ENCODE assay signal across 17 mouse cellular contexts in the genomic region with DNA sequence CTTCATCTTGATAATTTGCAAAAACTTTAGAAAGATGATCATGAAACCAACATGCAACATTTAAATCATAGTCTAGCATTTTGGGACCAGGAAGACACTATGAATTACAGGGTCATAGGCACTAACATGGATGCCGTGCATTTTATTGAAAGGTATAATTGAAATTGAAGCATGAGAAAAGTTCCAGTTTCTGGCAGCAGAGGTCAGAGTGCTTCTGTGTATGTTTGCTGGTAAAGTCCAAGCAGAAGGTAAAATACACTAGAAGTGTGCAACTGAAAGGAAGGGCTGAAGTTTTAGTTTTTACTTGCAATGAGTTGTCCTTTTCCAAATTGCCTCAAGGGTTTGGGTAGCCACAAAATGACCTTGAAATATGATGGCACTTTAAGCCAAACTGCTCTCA. TPM values are rescaled to one million over a fixed set of nuclear protein-coding genes. Genes with fewer than 3 reads are reported as not detected.
DNase-seq lines count a peak whose midpoint lies in the region; ATAC-seq and TF ChIP-seq lines count a peak whose summit lies in the region.
"Had no signal": no experiment of that assay in that cellular context is flagged by ENCODE, and none has a peak within 500 bp of the region (broad histone marks: within the 10 kb centered on the region; RNA-seq: fewer than 3 reads in every experiment).

No protein-coding gene starts in this region.

- DNase-seq in heart, postnatal 4 days, result peak; percentile 7
- DNase-seq in heart, postnatal 14 days, result no peak
- peak; percentile 41 for DNase-seq in lung, embryonic 14.5 days
- no peak for DNase-seq in lung, adult 18-20 months
- peak; percentile 6 for DNase-seq in MN1 (ENCODE audit: low spot score)
- peak; percentile 47 for DNase-seq in embryonic facial prominence, embryonic 14.5 days (ENCODE audit: low spot score)
- DNase-seq in right cerebral cortex, adult 2 months (ENCODE audit: low spot score in 2 of 2), result no peak
- DNase-seq: adrenal gland, adult 2 months; kidney, postnatal 10 days; spleen, adult 18-20 months had no signal

- no peaks in the 10 kb centered on the region for H3K4me1 ChIP-seq in lung, embryonic 14.5 days (ENCODE audit: insufficient read depth)
- no peaks in the 10 kb centered on the region for H3K4me1 ChIP-seq in embryonic facial prominence, embryonic 14.5 days (ENCODE audit: control insufficient read depth, insufficient read depth, low read length)
- H3K4me1 ChIP-seq: embryonic facial prominence, embryonic 13.5 days; liver, embryonic 12.5 days had no signal

- intact Hi-C loops in heart, postnatal 14 days (cut with DNase I), result no loop called here

- H3K9ac ChIP-seq in lung, embryonic 14.5 days, result no peak overlapping the region
- H3K9ac ChIP-seq in embryonic facial prominence, embryonic 14.5 days (ENCODE audit: low read depth, low read length), result no peak overlapping the region
- H3K9ac ChIP-seq: embryonic facial prominence, embryonic 13.5 days; liver, embryonic 12.5 days had no signal

- H3K27ac ChIP-seq in lung, embryonic 14.5 days (ENCODE audit: low read depth), result no peak overlapping the region
- no peak overlapping the region for H3K27ac ChIP-seq in embryonic facial prominence, embryonic 14.5 days (replicated peaks; ENCODE audit: low read depth, low read length)
- H3K27ac ChIP-seq: embryonic facial prominence, embryonic 13.5 days; liver, embryonic 12.5 days had no signal

- H3K27me3 ChIP-seq in lung, embryonic 14.5 days (ENCODE audit: insufficient read depth, low read length), result no peaks in the 10 kb centered on the region
- no peaks in the 10 kb centered on the region for H3K27me3 ChIP-seq in embryonic facial prominence, embryonic 14.5 days (replicated peaks; ENCODE audit: control insufficient read depth, insufficient read depth, low read length)
- H3K27me3 ChIP-seq: embryonic facial prominence, embryonic 13.5 days; liver, embryonic 12.5 days had no signal

- peak; percentile 55 for TF ChIP-seq CTCF in lung, embryonic 14.5 days (IDR thresholded peaks at IDR 0.05; ENCODE audit: low read depth)

- H3K36me3 ChIP-seq in lung, embryonic 14.5 days (ENCODE audit: insufficient read depth), result no peaks in the 10 kb centered on the region
- H3K36me3 ChIP-seq in embryonic facial prominence, embryonic 14.5 days (ENCODE audit: control insufficient read depth, insufficient read depth, low read length), result no peaks in the 10 kb centered on the region
- H3K36me3 ChIP-seq: embryonic facial prominence, embryonic 13.5 days; G1E; liver, embryonic 12.5 days had no signal

- H3K4me3 ChIP-seq in lung, embryonic 14.5 days (ENCODE audit: low read depth, low read length), result no peak overlapping the region
- H3K4me3 ChIP-seq in embryonic facial prominence, embryonic 14.5 days (ENCODE audit: low read depth, low read length), result no peak overlapping the region
- H3K4me3 ChIP-seq: embryonic facial prominence, embryonic 13.5 days; liver, embryonic 12.5 days; myocyte had no signal

- 42% methylated on average over 1 of the region's 1 CpGs for WGBS in lung, embryonic 14.5 days
- 24% methylated on average over 1 of the region's 1 CpGs for WGBS in embryonic facial prominence, embryonic 14.5 days

- no peaks in the 10 kb centered on the region for H3K9me3 ChIP-seq in lung, embryonic 14.5 days (ENCODE audit: low read depth, low read length)
- H3K9me3 ChIP-seq in embryonic facial prominence, embryonic 14.5 days (ENCODE audit: control insufficient read depth, low read length), result no peaks in the 10 kb centered on the region
- H3K9me3 ChIP-seq: embryonic facial prominence, embryonic 13.5 days; liver, embryonic 12.5 days had no signal

- no peak for ATAC-seq in lung, embryonic 14.5 days (ENCODE audit: insufficient read depth)
- ATAC-seq in embryonic facial prominence, embryonic 14.5 days (ENCODE audit: low read depth), result no peak; the same call in 1 of the 2 replicates
- ATAC-seq: liver, embryonic 12.5 days had no signal

- no peak overlapping the region for H3K4me2 ChIP-seq in lung, embryonic 14.5 days
- no peak overlapping the region for H3K4me2 ChIP-seq in embryonic facial prominence, embryonic 14.5 days (ENCODE audit: low read depth, low read length)
- H3K4me2 ChIP-seq: embryonic facial prominence, embryonic 13.5 days; liver, embryonic 12.5 days had no signal

RNA-seq across cellular contexts. Expression of gene Lmo7, which starts 32.5 kb away (rescaled TPM):
- total RNA-seq in heart, postnatal 4 days (2021), result 100 to 1,000 TPM; 490 to 502 TPM
- total RNA-seq in heart, postnatal 14 days (2021), result 100 to 1,000 TPM; 375 to 378 TPM
- polyA plus RNA-seq in lung, embryonic 14.5 days (2014; fragmentation: Nextera tagmentation; extraction: Ambion mirVana), result 17.1 and 19.5 TPM in 2 replicates
- 28.8 and 35.8 TPM in 2 replicates for polyA plus RNA-seq in embryonic facial prominence, embryonic 14.5 days (2014; fragmentation: Nextera tagmentation; extraction: Ambion mirVana)
- polyA plus RNA-seq: G1E had no signal

RNA-seq across cellular contexts. Expression of gene Gm9922, which starts 32.7 kb away (rescaled TPM):
- 1 to 10 TPM; 1.7 TPM for total RNA-seq in heart, postnatal 4 days (2021)
- 1 to 10 TPM; 1.2 to 1.3 TPM for total RNA-seq in heart, postnatal 14 days (2021)
- 1.2 and 1.5 TPM in 2 replicates for polyA plus RNA-seq in lung, embryonic 14.5 days (2014; fragmentation: Nextera tagmentation; extraction: Ambion mirVana)
- polyA plus RNA-seq in embryonic facial prominence, embryonic 14.5 days (2014; fragmentation: Nextera tagmentation; extraction: Ambion mirVana), result 3.9 and 4.0 TPM in 2 replicates
- total RNA-seq: G1E; left cerebral cortex, adult 18-20 months had no signal
- polyA plus RNA-seq: G1E; hindbrain, embryonic 11.5 days; liver, embryonic 12.5 days; testis, adult 2 months had no signal

Comparison
In these comparisons a context has a peak if more than half of its experiments do, and no peak if none do; other contexts are left out.
1. DNase-seq: peak in heart, postnatal 4 days (single experiment), lung, embryonic 14.5 days (single experiment), MN1 (single experiment) and embryonic facial prominence, embryonic 14.5 days (single experiment); none in heart, postnatal 14 days (0 of 2), lung, adult 18-20 months (0 of 2) and right cerebral cortex, adult 2 months (0 of 2).